Mouse (Mus musculus) bone marrow macrophage, adult 2 months (primary cell): ENCODE results near the gene Abcc2.

ENCODE experiments used
- CTCF ChIP-seq: IDR thresholded peaks from 2 replicates; pipeline ENCODE4 v1.5.1; 2012; ENCODE audit warnings: low read depth, mild to moderate bottlenecking, low read length, moderate library complexity
- POLR2A ChIP-seq: IDR thresholded peaks from 2 replicates; pipeline ENCODE4 v1.6.1; 2012; ENCODE audit warnings: mild to moderate bottlenecking, low read depth, low read length, borderline replicate concordance

DNA sequence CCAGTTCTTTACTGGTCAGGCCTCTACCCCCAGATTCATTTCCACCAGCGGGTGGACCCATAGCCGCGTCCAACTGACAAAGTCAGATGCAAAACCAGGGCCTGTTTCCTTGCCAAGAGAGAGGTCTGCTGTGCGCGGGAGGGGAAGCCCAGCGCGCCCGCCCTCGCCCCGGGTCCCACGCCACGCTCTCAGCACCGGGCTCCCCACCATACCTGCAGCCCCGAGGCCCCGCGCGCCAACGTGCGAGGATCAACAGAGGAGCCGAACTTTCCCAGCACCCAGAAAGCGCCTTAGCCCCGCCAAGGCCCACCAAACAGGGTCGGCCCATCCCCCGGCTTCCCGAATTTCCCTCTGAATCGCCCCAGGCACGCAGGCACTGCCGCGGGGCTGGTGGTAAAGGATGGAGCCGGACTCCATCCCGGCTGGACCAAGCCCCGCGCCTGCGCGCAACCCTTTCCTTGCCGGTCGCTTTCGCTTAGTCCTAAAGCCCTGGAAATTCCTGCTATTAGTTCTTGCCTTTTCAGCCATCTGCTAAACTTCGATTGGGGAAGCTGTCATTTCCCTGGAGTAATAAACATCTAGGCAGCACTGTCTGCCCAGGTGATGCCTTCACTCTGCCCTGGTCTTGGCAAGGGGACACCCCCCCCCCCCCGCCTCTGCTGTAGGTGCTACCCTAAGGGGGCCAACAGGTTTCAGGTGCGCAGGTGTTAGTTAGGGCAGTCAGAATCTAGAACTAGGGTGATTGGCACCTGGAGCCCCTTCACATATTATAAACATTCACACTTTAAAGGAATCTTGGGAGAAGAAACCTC, 97.6 kb downstream of the Abcc2 start:
- no peak for TF ChIP-seq CTCF
- TF ChIP-seq POLR2A: no peak
